Mouse (Mus musculus): Measurements from ENCODE around the gene Prss53.

GRCm38 (mm10) chr7:127840886-127841285, 49.9 kb downstream of the Prss53 start:
- TF ChIP-seq EP300 (IDR thresholded peaks at IDR 0.05; ENCODE audit: low read depth in 1 of 2, low read length in 2 of 2) (no peak), CTCF (IDR thresholded peaks at IDR 0.05 in 2 of 3, conservative IDR thresholded peaks at IDR 0.05 in 1 of 3; ENCODE audit: control insufficient read depth in 1 of 3, insufficient read depth in 1 of 3, low read depth in 2 of 3, low read length in 3 of 3, poor library complexity in 1 of 3, severe bottlenecking in 1 of 3) (no peak)

All from MEL (cell line).